Mouse (Mus musculus): ENCODE measurements around the gene Csgalnact2.

Csgalnact2 gene

DNA sequence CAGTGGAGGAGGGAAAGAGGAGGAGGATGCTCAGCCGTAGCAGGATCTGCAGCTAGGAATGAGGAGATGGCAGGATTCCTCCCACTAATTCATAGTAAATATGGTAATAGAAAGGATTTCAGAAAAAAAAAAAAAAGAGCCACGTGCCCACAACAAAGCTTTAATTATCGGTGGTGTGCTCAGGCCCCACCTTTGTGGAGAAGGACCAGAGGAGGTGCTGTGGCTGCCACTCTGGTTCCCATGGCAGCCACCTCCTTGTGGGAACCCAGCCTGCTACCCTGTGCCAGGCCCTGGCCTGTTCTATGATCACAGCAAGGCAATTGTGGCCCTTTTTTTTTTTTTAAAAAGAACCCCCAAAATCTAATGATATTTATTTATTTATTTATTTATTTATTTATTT lies 67.5 kb downstream of the Csgalnact2 start:
- DNase-seq: no peak

DNA sequence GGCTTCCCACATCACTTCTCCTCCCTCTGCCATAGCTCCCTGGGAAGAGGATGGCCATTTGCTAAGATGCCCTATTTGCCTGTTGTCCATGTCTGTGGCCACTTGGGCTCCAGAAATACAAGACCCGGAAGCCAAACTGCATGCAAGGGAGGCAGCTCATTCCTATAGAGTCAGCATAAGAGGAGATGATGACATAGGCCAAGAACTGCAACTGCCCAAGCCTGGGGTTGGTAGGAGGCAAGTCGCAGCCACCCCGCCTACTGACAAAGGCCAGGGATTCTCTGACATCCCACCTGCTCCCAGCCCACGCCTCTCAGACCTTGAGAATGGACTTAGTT lies 68.0 kb downstream of the Csgalnact2 start:
- no peak for DNase-seq

DNA sequence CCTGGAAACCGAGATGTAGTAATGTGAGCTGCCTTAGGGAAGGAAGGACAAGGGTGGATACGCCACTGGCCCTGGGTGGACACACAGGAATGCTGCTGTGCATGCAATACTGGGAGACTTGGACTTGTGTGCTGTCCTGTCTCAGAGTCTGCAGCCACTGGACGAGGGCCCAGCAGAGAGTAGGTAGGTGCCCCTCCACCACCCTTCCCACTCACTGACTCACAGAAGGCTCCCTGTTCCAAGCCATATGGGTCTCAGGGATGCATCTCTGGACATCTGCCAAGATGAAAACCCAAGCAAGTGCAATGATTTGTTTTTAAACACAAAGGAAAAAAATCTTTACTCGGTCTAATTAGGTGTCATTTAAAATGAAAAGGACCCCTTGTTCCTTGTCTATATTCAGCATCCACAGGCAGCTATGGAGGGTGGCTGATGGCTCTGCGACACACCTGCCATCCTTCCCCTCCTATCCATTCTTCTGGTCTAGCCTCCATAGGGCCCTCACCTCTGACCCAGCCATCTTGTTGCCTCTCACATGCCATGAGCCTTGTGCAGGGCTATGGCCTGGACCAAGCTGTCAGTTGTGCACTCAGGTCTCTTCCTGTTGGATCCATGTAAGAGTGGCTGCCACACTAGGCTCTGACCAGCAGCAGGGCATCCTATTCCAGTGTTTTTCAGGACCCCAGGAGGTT lies 68.5 kb downstream of the Csgalnact2 start:
- DNase-seq: no peak

DNA sequence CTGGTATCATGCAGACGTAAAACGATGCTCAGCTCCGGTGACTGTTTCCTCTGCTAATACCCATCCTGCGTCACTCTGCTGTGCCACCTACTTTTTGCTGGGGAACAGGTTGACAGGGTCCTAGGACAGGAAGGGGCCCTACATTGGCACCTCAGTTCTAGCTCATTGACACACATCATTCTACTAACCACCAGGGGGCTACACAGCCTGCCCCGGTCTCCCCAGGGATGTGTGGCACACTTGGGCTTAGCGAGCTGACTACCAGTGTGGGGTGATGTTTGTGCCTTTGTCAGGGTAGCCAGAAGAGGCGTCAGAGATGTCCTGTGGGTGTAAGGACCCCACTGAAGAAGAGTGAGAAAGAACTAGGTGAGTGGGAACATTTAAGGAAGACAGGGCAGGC lies 71.2 kb downstream of the Csgalnact2 start:
- DNase-seq: no peak

- peak; percentile 81 for DNase-seq
These were observed 72.5 kb downstream of the Csgalnact2 start for GRCm38 (mm10) chr6:118066199-118067081.

DNA sequence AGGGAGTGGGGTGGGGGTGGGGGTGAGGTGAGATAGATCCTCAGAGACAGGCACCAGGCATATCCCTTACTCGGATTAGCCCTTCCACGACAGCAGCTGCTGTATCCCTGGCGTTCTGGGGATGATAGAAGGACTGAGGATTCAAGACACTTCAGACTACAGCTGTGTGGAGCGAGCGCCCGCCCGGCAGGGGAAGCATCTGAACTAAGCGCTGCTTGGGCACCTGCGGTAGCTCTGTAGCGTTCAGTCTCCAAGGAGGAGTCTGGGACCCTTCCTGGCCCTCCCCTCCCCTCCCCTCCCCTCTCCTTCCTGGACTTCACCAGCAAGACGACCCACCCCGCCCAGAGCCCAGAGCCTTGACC lies 73.1 kb downstream of the Csgalnact2 start:
- DNase-seq: no peak

GRCm38 (mm10) chr6:118064968-118065530 lies 73.9 kb downstream of the Csgalnact2 start:
- DNase-seq: peak; percentile 89

- no peak for DNase-seq
These were observed 75.7 kb downstream of the Csgalnact2 start for GRCm38 (mm10) chr6:118063266-118063665.

DNA sequence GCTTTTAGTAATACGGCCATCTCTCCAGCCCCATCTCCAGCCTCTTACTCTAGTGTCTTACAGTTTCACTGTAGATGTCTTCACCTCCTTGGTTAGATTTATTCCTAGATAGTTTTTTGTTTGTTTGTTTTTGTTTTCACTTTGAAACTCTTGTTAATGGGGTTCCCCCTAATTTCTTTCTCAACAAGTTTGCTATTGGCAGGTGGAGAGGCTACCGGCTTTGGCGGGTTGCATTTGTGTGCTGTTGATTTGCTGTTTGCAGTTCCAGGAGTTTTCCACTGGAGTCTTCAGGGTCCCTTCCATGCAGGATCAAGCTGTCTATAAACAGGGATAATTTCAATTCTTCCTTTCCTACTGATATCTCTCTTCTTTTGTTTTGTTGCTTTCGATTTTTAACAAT lies 77.7 kb downstream of the Csgalnact2 start:
- no peak for DNase-seq

Measured in lung, postnatal 10 days (tissue).